8 mouse cellular contexts compared by ENCODE assay signal in the genomic region with DNA sequence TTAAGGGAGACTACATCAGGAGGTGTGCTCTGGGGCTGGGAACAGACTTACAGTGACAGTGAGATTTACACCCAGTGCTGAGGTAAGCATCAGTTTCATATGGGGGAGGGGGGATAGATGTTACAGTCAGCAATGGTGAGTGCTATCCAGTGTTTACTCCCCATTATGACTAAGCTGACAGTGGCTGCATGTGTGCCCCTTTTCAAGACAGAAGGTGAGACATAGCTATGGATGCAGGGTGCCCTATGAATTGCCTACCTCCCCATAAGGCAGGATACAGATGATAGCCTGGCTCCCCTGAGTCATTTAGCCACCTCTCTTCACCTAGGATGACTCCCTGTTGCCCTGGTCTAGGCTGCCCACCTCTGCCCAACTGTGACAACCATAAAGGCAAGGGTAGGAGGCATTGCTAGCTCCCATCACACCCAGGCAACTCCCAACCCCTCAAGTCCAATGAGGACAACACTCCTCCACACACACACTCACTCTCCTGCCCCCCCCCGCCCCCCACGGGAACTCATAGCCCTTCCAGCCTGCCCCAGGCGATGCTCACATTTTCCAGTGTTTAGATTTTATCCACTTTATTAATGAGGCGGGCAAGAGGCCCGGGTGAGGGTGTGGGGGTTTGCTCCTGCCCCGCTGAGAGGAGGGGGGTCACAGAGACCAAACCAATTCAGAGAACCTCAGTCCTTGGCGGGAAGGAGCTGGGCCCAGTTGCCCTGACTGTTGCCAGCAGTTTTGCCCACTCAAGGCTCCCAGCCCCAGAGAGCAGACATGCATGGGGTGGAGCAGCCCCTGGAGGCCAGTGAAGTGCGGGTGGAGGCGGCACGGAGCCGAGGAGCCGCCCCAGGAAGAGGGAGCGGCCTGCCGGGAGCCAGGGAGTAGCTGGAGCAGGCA. TPM values are rescaled to one million over a fixed set of nuclear protein-coding genes. Genes with fewer than 3 reads are reported as not detected.
DNase-seq lines count a peak whose midpoint lies in the region; ATAC-seq and TF ChIP-seq lines count a peak whose summit lies in the region.

A gene (plus strand): TSS at position 710 of the 897 bp plus-strand sequence.

- H3K9me3 ChIP-seq in liver, postnatal 0 days (ENCODE audit: low read length), result no peaks in the 10 kb centered on the region
- H3K9me3 ChIP-seq in embryonic facial prominence, embryonic 14.5 days (ENCODE audit: control insufficient read depth, low read length), result no peaks in the 10 kb centered on the region
- no peaks in the 10 kb centered on the region for H3K9me3 ChIP-seq in heart, embryonic 14.5 days (ENCODE audit: control insufficient read depth, low read length)
- H3K9me3 ChIP-seq in kidney, postnatal 0 days (replicated peaks; ENCODE audit: low read length), result no peaks in the 10 kb centered on the region

- TF ChIP-seq CTCF in liver, postnatal 0 days (IDR thresholded peaks at IDR 0.05; ENCODE audit: low read depth), result no peak
- 0 out of 2 replicates have a peak, but pooled peaks have one; percentile 8 for TF ChIP-seq CTCF in kidney, postnatal 0 days (IDR thresholded peaks at IDR 0.05; ENCODE audit: low read depth)

- WGBS in liver, postnatal 0 days (ENCODE audit: insufficient replicate concordance), result 30% methylated on average over 14 of the region's 14 CpGs
- 26% methylated on average over 13 of the region's 14 CpGs for WGBS in embryonic facial prominence, embryonic 14.5 days
- WGBS in heart, embryonic 14.5 days, result 25% methylated on average over 14 of the region's 14 CpGs
- 8% methylated on average over 14 of the region's 14 CpGs for WGBS in kidney, postnatal 0 days

- no peak within 1 kb of the TSS for H3K4me3 ChIP-seq in liver, postnatal 0 days (ENCODE audit: low read depth, low read length)
- no peak within 1 kb of the TSS for H3K4me3 ChIP-seq in embryonic facial prominence, embryonic 14.5 days (ENCODE audit: low read depth, low read length)
- H3K4me3 ChIP-seq in heart, embryonic 14.5 days (ENCODE audit: control insufficient read depth in 1 of 2, insufficient read depth in 1 of 2, low read depth in 1 of 2, low read length in 2 of 2), result no peak within 1 kb of the TSS
- no peak within 1 kb of the TSS; the same call in 1 of the 2 replicates for H3K4me3 ChIP-seq in kidney, postnatal 0 days (replicated peaks; ENCODE audit: low read depth, low read length)

- H3K27me3 ChIP-seq in liver, postnatal 0 days (ENCODE audit: insufficient read depth, low read length), result 0 out of 2 replicates have a peak, but pooled peaks cover 2% of the 10 kb centered on the region
- H3K27me3 ChIP-seq in embryonic facial prominence, embryonic 14.5 days (replicated peaks; ENCODE audit: control insufficient read depth, insufficient read depth, low read length), result no peaks in the 10 kb centered on the region
- H3K27me3 ChIP-seq in heart, embryonic 14.5 days (ENCODE audit: control insufficient read depth, insufficient read depth, low read length), result peaks cover 7% of the 10 kb centered on the region; the same call in 1 of the 2 replicates
- no peaks in the 10 kb centered on the region for H3K27me3 ChIP-seq in kidney, postnatal 0 days (ENCODE audit: insufficient read depth, low read length)

- no peak within 1 kb of the TSS for H3K9ac ChIP-seq in liver, postnatal 0 days (replicated peaks)
- H3K9ac ChIP-seq in embryonic facial prominence, embryonic 14.5 days (ENCODE audit: low read depth, low read length), result no peak within 1 kb of the TSS; the same call in 1 of the 2 replicates
- peak within 1 kb of the TSS; percentile 28; the same call in 1 of the 2 replicates for H3K9ac ChIP-seq in heart, embryonic 14.5 days (ENCODE audit: low read length)
- peak within 1 kb of the TSS; percentile 51; the same call in 1 of the 2 replicates for H3K9ac ChIP-seq in kidney, postnatal 0 days (ENCODE audit: low read depth, low read length)

- no peak for TF ChIP-seq EP300 in liver, postnatal 0 days (IDR thresholded peaks at IDR 0.05; ENCODE audit: low read depth)

- DNase-seq in liver, postnatal 0 days, result no peak
- no peak for DNase-seq in liver
- peak; percentile 62 for DNase-seq in embryonic facial prominence, embryonic 14.5 days (ENCODE audit: low spot score)
- DNase-seq in kidney, postnatal 0 days (ENCODE audit: low spot score), result peak; percentile 62
- DNase-seq in cerebellum, adult 8-10 months, result no peak

- H3K4me1 ChIP-seq in liver, postnatal 0 days (ENCODE audit: insufficient read depth), result peaks cover 23% of the 10 kb centered on the region
- peaks cover 49% of the 10 kb centered on the region for H3K4me1 ChIP-seq in embryonic facial prominence, embryonic 14.5 days (ENCODE audit: control insufficient read depth, insufficient read depth, low read length)
- peaks cover 34 to 46% of the 10 kb centered on the region in 2 experiments for H3K4me1 ChIP-seq in heart, embryonic 14.5 days (ENCODE audit: control insufficient read depth in 2 of 2, insufficient read depth in 2 of 2, low read length in 2 of 2)
- H3K4me1 ChIP-seq in kidney, postnatal 0 days (replicated peaks; ENCODE audit: insufficient read depth, low read length), result peaks cover 50% of the 10 kb centered on the region

- peaks cover 20% of the 10 kb centered on the region for H3K36me3 ChIP-seq in liver, postnatal 0 days (replicated peaks; ENCODE audit: insufficient read depth, low read length)
- peaks cover 29% of the 10 kb centered on the region for H3K36me3 ChIP-seq in embryonic facial prominence, embryonic 14.5 days (ENCODE audit: control insufficient read depth, insufficient read depth, low read length)
- H3K36me3 ChIP-seq in heart, embryonic 14.5 days (ENCODE audit: control insufficient read depth, insufficient read depth, low read length), result peaks cover 44% of the 10 kb centered on the region
- H3K36me3 ChIP-seq in kidney, postnatal 0 days (ENCODE audit: insufficient read depth, low read length), result peaks cover 18% of the 10 kb centered on the region

- H3K27ac ChIP-seq in liver, postnatal 0 days (ENCODE audit: low read depth), result 0 out of 2 replicates have a peak within 1 kb of the TSS, but pooled peaks have one; percentile 51
- H3K27ac ChIP-seq in embryonic facial prominence, embryonic 14.5 days (replicated peaks; ENCODE audit: low read depth, low read length), result peak within 1 kb of the TSS; percentile 77
- H3K27ac ChIP-seq in heart, embryonic 14.5 days (replicated peaks in 1 of 2; ENCODE audit: control insufficient read depth in 1 of 2, insufficient read depth in 1 of 2, low read depth in 2 of 2, low read length in 2 of 2), result 0 out of 4 replicates have a peak within 1 kb of the TSS, but pooled peaks of 1 of the 2 experiments have one; percentile 21
- H3K27ac ChIP-seq in kidney, postnatal 0 days, result peak within 1 kb of the TSS; percentile 76

- H3K4me2 ChIP-seq in liver, postnatal 0 days (ENCODE audit: low read depth, low read length), result no peak within 1 kb of the TSS
- peak within 1 kb of the TSS; percentile 38 for H3K4me2 ChIP-seq in embryonic facial prominence, embryonic 14.5 days (ENCODE audit: low read depth, low read length)
- no peak within 1 kb of the TSS for H3K4me2 ChIP-seq in heart, embryonic 14.5 days (ENCODE audit: low read length)
- peak within 1 kb of the TSS; percentile 28 for H3K4me2 ChIP-seq in kidney, postnatal 0 days (ENCODE audit: low read length)

- ATAC-seq in liver, postnatal 0 days, result no peak
- peak; percentile 16; the same call in 1 of the 2 replicates for ATAC-seq in embryonic facial prominence, embryonic 14.5 days (ENCODE audit: low read depth)
- 0 out of 2 replicates have a peak, but pooled peaks have one; percentile 13 for ATAC-seq in heart, embryonic 14.5 days (ENCODE audit: insufficient number of reproducible peaks, insufficient read depth, low FRiP score, low read depth)
- ATAC-seq in kidney, postnatal 0 days (replicated peaks; ENCODE audit: low FRiP score, low read depth), result peak; percentile 27
- ATAC-seq in neutrophil, adult 5-6 weeks (ENCODE audit: extremely low read depth, insufficient number of reproducible peaks, low FRiP score, poor library complexity, severe bottlenecking), result no peak
- no peak for ATAC-seq in erythroblast, adult 5-6 weeks (replicated peaks; ENCODE audit: low FRiP score, poor library complexity, severe bottlenecking)

RNA-seq across cellular contexts. Expression of the gene that starts here (rescaled TPM):
- 0.12 and 0.16 TPM in 2 replicates for polyA plus RNA-seq in liver, postnatal 0 days (2015; fragmentation: Nextera tagmentation; extraction: Ambion mirVana)
- polyA plus RNA-seq in embryonic facial prominence, embryonic 14.5 days (2014; fragmentation: Nextera tagmentation; extraction: Ambion mirVana), result 1.0 and 1.2 TPM in 2 replicates
- polyA plus RNA-seq in heart, embryonic 14.5 days (2014; fragmentation: Nextera tagmentation; extraction: Ambion mirVana), result 0.42 and 0.58 TPM in 2 replicates
- 9.4 and 9.8 TPM in 2 replicates for polyA plus RNA-seq in kidney, postnatal 0 days (2015; fragmentation: Nextera tagmentation; extraction: Ambion mirVana)
- total RNA-seq in neutrophil, adult 5-6 weeks (2017), result 7.2 and 10.8 TPM in 2 replicates
- total RNA-seq in erythroblast, adult 5-6 weeks (2015; ENCODE audit: low replicate concordance), result 0.21 TPM in 1 of 2 replicates, not detected in the other
- 0.56 and 0.60 TPM in 2 replicates for total RNA-seq in erythroblast, adult 5-6 weeks (2017; ENCODE audit: low replicate concordance)

Comparison
In these comparisons a context has a peak if more than half of its experiments do, and no peak if none do; other contexts are left out.
1. Peak in ATAC-seq and H3K9ac ChIP-seq in heart, embryonic 14.5 days; RNA of the gene not detected or under 1 TPM.
2. ATAC-seq: peak in embryonic facial prominence, embryonic 14.5 days (single experiment) and kidney, postnatal 0 days (single experiment); none in liver, postnatal 0 days (single experiment), neutrophil, adult 5-6 weeks (single experiment) and erythroblast, adult 5-6 weeks (single experiment).
3. DNase-seq: peak in embryonic facial prominence, embryonic 14.5 days (single experiment) and kidney, postnatal 0 days (single experiment); none in liver, postnatal 0 days (single experiment), liver (single experiment) and cerebellum, adult 8-10 months (single experiment).
4. H3K4me2 ChIP-seq: peak in embryonic facial prominence, embryonic 14.5 days (single experiment) and kidney, postnatal 0 days (single experiment); none in liver, postnatal 0 days (single experiment) and heart, embryonic 14.5 days (single experiment).